In genomic region chr10:65216226-65216625, GRCm38 (mm10) we compare ENCODE assay signal across 26 mouse cellular contexts.
DNase-seq lines count a peak whose midpoint lies in the region; ATAC-seq and TF ChIP-seq lines count a peak whose summit lies in the region.
"Had no signal": no experiment of that assay in that cellular context is flagged by ENCODE, and none has a peak within 500 bp of the region (broad histone marks: within the 10 kb centered on the region; RNA-seq: fewer than 3 reads in every experiment).

No protein-coding gene starts in this region.

- no peaks in the 10 kb centered on the region for H3K9me3 ChIP-seq in hindbrain, embryonic 12.5 days (replicated peaks)
- H3K9me3 ChIP-seq: G1E had no signal

- TF ChIP-seq CTCF in bone marrow macrophage, adult 2 months (IDR thresholded peaks at IDR 0.05; ENCODE audit: low read depth, low read length): no peak

- WGBS in hindbrain, embryonic 12.5 days: 73% methylated on average over 1 of the region's 1 CpGs

- no peak for TF ChIP-seq POLR2A in bone marrow macrophage, adult 2 months (IDR thresholded peaks at IDR 0.05; ENCODE audit: borderline replicate concordance, low read depth, low read length)

- no peak overlapping the region for H3K4me3 ChIP-seq in bone marrow macrophage, adult 2 months (ENCODE audit: insufficient read depth, low read length)
- H3K4me3 ChIP-seq in hindbrain, embryonic 12.5 days: no peak overlapping the region

- ATAC-seq in hindbrain, embryonic 12.5 days (ENCODE audit: low FRiP score): no peak
- ATAC-seq: activated CD4-positive, CD25-positive, alpha-beta regulatory T cell, adult 4 months; CD4-positive, CD25-positive, alpha-beta regulatory T cell, adult 4 months; Patski had no signal

- H3K27ac ChIP-seq in bone marrow macrophage, adult 2 months (ENCODE audit: insufficient read depth, low read depth, low read length): peak overlapping the region; percentile 33; the same call in 1 of the 2 replicates
- H3K27ac ChIP-seq in hindbrain, embryonic 12.5 days: no peak overlapping the region

- peaks cover 6% of the 10 kb centered on the region; the same call in 1 of the 2 replicates for H3K4me1 ChIP-seq in bone marrow macrophage, adult 2 months (ENCODE audit: control insufficient read depth, insufficient read depth, low read length)
- H3K4me1 ChIP-seq in hindbrain, embryonic 12.5 days: no peaks in the 10 kb centered on the region

- no peak overlapping the region for H3K4me2 ChIP-seq in hindbrain, embryonic 12.5 days (replicated peaks)

- H3K27me3 ChIP-seq in hindbrain, embryonic 12.5 days: no peaks in the 10 kb centered on the region
- H3K27me3 ChIP-seq: CH12.LX, Patski had no signal

- intact Hi-C loops in left cerebral cortex, postnatal 4 days (cut with DNase I): no loop called here
- intact Hi-C loops in left cerebral cortex, postnatal 14 days (cut with DNase I): no loop called here

- H3K9ac ChIP-seq in hindbrain, embryonic 12.5 days: no peak overlapping the region

- no peaks in the 10 kb centered on the region for H3K36me3 ChIP-seq in hindbrain, embryonic 12.5 days
- H3K36me3 ChIP-seq: G1E had no signal

- peak; percentile 69 for DNase-seq in ES-CJ7 (ENCODE audit: low read depth, low spot score)
- peak; percentile 66 for DNase-seq in R1 (ENCODE audit: low read depth, low spot score)
- peak; percentile 12 for DNase-seq in ZHBTc4 (ENCODE audit: low read depth, low spot score)
- no peak for DNase-seq in left cerebral cortex, postnatal 4 days
- no peak for DNase-seq in cerebellum, postnatal 14 days
- DNase-seq in left cerebral cortex, postnatal 14 days (ENCODE audit: low spot score in 2 of 2): no peak
- DNase-seq: adrenal gland, adult 2 months; adrenal gland, adult 8-10 months; adrenal gland, postnatal 10 days; adrenal gland, postnatal 14 days; adrenal gland, postnatal 25 days; adrenal gland, postnatal 36 days; B cell, adult 2 months; cerebellum, adult 11 months; cerebellum, adult 11-12 months; cerebellum, adult 18-20 months; cerebellum, adult 2 months; cerebellum, adult 8-10 months; cerebellum, adult 9-10 months had no signal

Comparison
In these comparisons a context has a peak if more than half of its experiments do, and no peak if none do; other contexts are left out.
1. DNase-seq: peak in ES-CJ7 (single experiment), R1 (single experiment) and ZHBTc4 (single experiment); none in left cerebral cortex, postnatal 4 days (single experiment), cerebellum, postnatal 14 days (0 of 2) and left cerebral cortex, postnatal 14 days (0 of 2).